Mouse (Mus musculus): Measurements from ENCODE around the gene Ly6g5b.

DNA sequence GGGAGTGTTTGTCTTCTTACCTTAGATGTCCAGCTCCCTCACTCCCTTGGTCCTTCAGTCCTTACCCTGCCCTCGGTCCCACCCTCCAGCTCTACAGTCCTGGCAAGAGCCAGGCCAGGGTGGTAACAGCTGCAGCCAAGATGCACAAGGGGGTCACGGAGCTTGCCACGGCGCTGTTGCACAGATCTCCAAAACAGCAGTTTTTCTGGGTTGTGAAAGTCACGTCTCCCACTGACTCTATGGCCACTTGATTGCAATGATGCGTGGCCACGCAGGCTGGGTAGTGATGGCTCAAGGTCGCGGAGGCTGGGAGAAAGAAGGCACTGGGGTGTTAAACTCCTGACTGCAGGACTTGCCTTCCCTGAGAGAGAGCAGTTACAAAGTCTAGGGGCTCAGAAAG, 43.8 kb downstream of the Ly6g5b start:
- TF ChIP-seq EP300 (IDR thresholded peaks at IDR 0.05; ENCODE audit: insufficient read depth, low read depth, low read length) (no peak), CTCF (IDR thresholded peaks at IDR 0.05; ENCODE audit: low read depth, low read length) (no peak)

Data from ES-Bruce4 (cell line).